Mouse (Mus musculus) kidney, embryonic 15.5 days (tissue): Measurements from ENCODE around the gene Gnb4. TPM values are rescaled to one million over a fixed set of nuclear protein-coding genes. Genes with fewer than 3 reads are reported as not detected.

Experiments
- ATAC-seq: fragments of 200-750 bp; cut with Nextera tagmentation; replicated peaks from 2 replicates; pipeline ENCODE4 v1.8.0; 2017; ENCODE audit warnings: moderate TSS enrichment; ENCODE audit not compliant: low FRiP score
- H3K27ac ChIP-seq: fragments of 300-500 bp; sonication (generic); 2 replicates; pipeline ENCODE4 v1.5.1; 2015; ENCODE audit warnings: mild to moderate bottlenecking, inconsistent platforms
- H3K27me3 ChIP-seq: fragments of 300-500 bp; sonication (generic); 2 replicates; pipeline ENCODE4 v1.6.1; 2015; ENCODE audit warnings: inconsistent platforms
- H3K36me3 ChIP-seq: fragments of 300-500 bp; sonication (generic); 2 replicates; pipeline ENCODE4 v1.6.1; 2015; ENCODE audit warnings: inconsistent platforms
- H3K4me1 ChIP-seq: fragments of 300-500 bp; sonication (generic); 2 replicates; pipeline ENCODE4 v1.6.1; 2015; ENCODE audit warnings: inconsistent platforms
- H3K4me2 ChIP-seq: fragments of 300-500 bp; sonication (generic); 2 replicates; pipeline ENCODE4 v1.6.1; 2015; ENCODE audit warnings: moderate library complexity, mild to moderate bottlenecking, inconsistent platforms
- H3K4me3 ChIP-seq: fragments of 300-500 bp; sonication (generic); replicated peaks from 2 replicates; pipeline ENCODE4 v1.5.1; 2015; ENCODE audit warnings: mild to moderate bottlenecking, inconsistent platforms
- H3K9ac ChIP-seq: fragments of 300-500 bp; sonication (generic); 2 replicates; pipeline ENCODE4 v1.6.1; 2015; ENCODE audit warnings: mild to moderate bottlenecking, inconsistent platforms
- H3K9me3 ChIP-seq: fragments of 300-500 bp; sonication (generic); replicated peaks from 2 replicates; pipeline ENCODE4 v1.6.1; 2016; ENCODE audit warnings: inconsistent platforms
- WGBS: fragments of 180-500 bp; shearing (Covaris S2); methylation state at CpG from one replicate; pipeline ENCODE4 v1.1.7; 2015; ENCODE audit warnings: mixed read lengths; 5-methylcytosine and 5-hydroxymethylcytosine counted together
- polyA plus RNA-seq: library from polyadenylated mRNA; unstranded; fragments of >200 nt; fragmentation: Nextera tagmentation; extraction: Ambion mirVana; gene quantifications from 2 replicates; pipeline ENCODE4 v1.2.1, GENCODE M21; 2015

Gnb4 gene
- polyA plus RNA-seq, 1 experiment from 2014 or later: 54.4 TPM

DNA sequence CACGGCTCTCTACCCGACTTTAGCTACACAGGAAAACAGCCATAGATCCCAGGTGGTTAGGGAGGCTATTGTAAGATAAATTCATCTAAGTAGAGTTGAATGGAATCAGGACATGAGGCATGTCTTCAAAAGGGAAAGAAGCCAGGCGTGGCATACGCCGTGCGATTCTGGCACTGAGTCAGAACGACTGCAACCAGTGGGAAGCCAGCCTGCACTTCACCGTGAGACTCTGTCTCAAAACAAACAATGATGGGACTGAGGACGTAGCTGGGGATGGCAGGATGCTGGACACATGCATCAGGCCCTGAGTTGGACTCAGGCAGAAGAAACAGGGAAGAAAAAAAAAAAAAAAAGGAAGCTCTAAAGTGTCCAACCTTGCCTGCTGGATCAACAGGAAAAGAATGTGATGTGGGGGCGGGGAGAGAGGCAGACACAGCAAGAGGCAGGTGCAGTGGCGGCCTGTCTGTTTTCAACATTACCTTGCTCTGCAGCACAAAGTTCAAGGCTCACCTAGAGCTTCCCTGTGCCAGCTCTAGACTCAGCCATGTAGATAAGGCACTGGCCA lies 4.7 kb downstream of the Gnb4 start:
- no peak overlapping the region for H3K4me2 ChIP-seq
- ATAC-seq: no peak
- 76% methylated on average over 11 of the region's 11 CpGs for WGBS

DNA sequence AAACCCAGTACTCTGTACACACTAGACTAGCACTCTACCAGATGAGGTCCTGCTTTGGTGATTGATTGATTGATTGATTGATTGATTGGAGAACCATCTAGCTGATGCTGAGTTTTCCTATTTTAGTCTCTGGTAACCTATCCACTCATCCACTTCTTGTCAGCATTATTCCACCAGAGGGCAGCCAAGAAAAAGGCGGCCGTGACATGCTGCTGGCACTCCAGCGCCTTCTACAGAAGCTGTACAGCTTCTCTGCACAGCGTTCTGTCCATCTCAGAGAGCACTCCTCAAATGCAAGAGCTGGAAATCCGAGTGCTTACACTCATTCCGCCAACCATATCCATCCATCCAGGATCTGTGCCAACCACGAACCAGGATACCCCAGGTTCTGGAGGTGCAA lies 5.8 kb downstream of the Gnb4 start:
- Histone ChIP-seq H3K27me3 (no peaks in the 10 kb centered on the region), H3K4me1 (peaks cover 11% of the 10 kb centered on the region; the same call in 1 of the 2 replicates), H3K9ac (no peak overlapping the region), H3K27ac (no peak overlapping the region), H3K4me3 (no peak overlapping the region), H3K4me2 (no peak overlapping the region), H3K9me3 (no peaks in the 10 kb centered on the region), H3K36me3 (no peaks in the 10 kb centered on the region)
- WGBS: 30% methylated on average over 7 of the region's 7 CpGs
- ATAC-seq: peak; percentile 79

More for the DNA sequence above, 4.7 kb downstream of the Gnb4 start:
- H3K4me1 ChIP-seq: peaks cover 13% of the 10 kb centered on the region
- no peak overlapping the region for H3K27ac ChIP-seq
- no peaks in the 10 kb centered on the region for H3K9me3 ChIP-seq
- no peaks in the 10 kb centered on the region for H3K27me3 ChIP-seq
- H3K4me3 ChIP-seq: no peak overlapping the region
- H3K9ac ChIP-seq: no peak overlapping the region
- no peaks in the 10 kb centered on the region for H3K36me3 ChIP-seq

DNA sequence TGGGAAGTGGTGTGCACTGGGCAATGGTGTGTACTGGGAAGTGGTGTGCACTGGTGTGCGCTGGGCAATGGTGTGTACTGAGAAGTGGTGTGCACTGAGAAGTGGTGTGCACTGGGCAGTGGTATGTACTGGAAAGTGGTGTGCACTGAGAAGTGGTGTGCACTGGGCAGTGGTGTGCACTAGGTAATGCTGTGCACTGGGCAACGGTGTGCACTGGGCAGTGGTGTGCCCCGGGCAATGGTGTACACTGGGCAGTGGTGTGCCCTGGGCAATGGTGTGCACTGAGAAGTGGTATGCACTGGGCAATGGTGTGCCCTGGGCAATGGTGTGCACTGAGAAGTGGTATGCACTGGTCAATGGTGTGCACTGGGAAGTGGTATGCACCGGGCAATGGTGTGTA lies 7.2 kb downstream of the Gnb4 start:
- no peaks in the 10 kb centered on the region for H3K27me3 ChIP-seq
- ATAC-seq: 0 out of 2 replicates have a peak, but pooled peaks have one; percentile 23
- H3K9me3 ChIP-seq: no peaks in the 10 kb centered on the region
- H3K27ac ChIP-seq: no peak overlapping the region
- H3K4me3 ChIP-seq: no peak overlapping the region
- H3K4me1 ChIP-seq: 0 out of 2 replicates have a peak, but pooled peaks cover 5% of the 10 kb centered on the region
- 91% methylated on average over 4 of the region's 4 CpGs for WGBS
- no peak overlapping the region for H3K9ac ChIP-seq
- H3K36me3 ChIP-seq: no peaks in the 10 kb centered on the region
- no peak overlapping the region for H3K4me2 ChIP-seq

DNA sequence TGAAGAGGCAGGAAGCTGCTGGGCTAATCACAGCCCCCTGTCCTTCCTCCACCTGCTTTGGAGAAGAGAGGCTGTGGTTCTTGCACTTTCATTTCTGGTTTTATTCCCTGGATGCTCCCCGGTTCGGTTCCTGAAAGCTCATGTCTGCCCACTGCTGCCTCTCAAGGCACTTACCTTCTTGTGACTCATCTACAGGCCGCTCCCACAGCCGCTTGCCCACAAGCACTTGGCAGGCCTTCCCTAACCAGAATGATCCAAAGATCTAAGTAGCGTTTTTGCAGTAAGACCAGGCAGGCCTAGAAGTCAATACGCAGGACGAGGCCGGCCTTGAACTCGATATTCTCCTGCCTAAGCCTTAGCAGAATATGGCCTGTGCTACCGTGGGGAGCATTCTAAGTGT lies 15.3 kb downstream of the Gnb4 start:
- no peak overlapping the region for H3K4me3 ChIP-seq
- H3K27me3 ChIP-seq: no peaks in the 10 kb centered on the region
- H3K4me1 ChIP-seq: no peaks in the 10 kb centered on the region
- H3K27ac ChIP-seq: no peak overlapping the region
- no peaks in the 10 kb centered on the region for H3K9me3 ChIP-seq
- 92% methylated on average over 10 of the region's 10 CpGs for WGBS
- H3K4me2 ChIP-seq: no peak overlapping the region
- no peaks in the 10 kb centered on the region for H3K36me3 ChIP-seq
- no peak for ATAC-seq
- no peak overlapping the region for H3K9ac ChIP-seq

DNA sequence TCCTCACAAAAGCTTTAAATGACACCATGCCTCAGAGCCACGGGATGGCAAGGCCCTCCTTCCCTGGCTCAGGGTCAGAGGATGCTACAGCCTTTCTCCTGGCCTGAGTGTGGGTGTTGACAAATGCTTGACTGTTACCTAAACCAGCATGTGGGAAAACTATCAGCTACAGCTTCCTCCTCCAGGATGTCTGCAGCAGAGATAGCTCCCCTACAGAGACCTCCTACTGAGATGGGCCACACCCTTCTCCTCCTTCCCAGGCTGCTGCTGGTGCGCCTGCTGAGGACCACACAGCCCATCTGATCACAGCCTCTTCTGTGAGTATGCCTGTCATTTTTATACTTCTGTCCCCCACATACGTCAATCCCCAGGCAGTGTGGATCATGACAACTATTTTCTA lies 17.1 kb downstream of the Gnb4 start:
- 57% methylated on average over 3 of the region's 3 CpGs for WGBS
- no peaks in the 10 kb centered on the region for H3K27me3 ChIP-seq
- H3K4me1 ChIP-seq: no peaks in the 10 kb centered on the region
- no peak overlapping the region for H3K9ac ChIP-seq
- H3K4me2 ChIP-seq: no peak overlapping the region
- H3K4me3 ChIP-seq: no peak overlapping the region
- ATAC-seq: no peak
- H3K36me3 ChIP-seq: no peaks in the 10 kb centered on the region
- no peak overlapping the region for H3K27ac ChIP-seq
- no peaks in the 10 kb centered on the region for H3K9me3 ChIP-seq

DNA sequence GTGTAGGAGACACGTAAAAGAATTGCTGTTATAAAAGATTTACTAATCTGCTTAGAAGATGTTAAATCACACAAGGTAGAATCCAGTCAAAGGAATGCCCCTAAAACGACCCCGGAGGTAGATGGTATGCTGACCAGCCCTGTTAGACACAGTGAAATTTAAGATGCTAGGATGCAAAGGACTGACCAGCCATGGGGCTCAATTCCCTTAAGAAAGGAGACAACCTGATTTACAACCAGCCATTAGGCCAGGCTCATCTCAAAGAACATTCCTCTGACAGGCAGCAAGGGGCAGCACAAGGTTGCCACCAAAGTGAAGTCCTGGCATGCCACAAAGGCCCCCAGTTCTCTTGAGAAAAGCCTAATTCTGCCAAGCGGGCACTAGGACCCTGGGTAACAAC lies 21.3 kb downstream of the Gnb4 start:
- Histone ChIP-seq H3K4me3 (no peak overlapping the region), H3K9me3 (no peaks in the 10 kb centered on the region), H3K4me2 (no peak overlapping the region), H3K36me3 (0 out of 2 replicates have a peak, but pooled peaks cover 10% of the 10 kb centered on the region), H3K9ac (no peak overlapping the region), H3K4me1 (no peaks in the 10 kb centered on the region), H3K27me3 (no peaks in the 10 kb centered on the region), H3K27ac (no peak overlapping the region)
- peak; percentile 74 for ATAC-seq
- WGBS: 25% methylated on average over 4 of the region's 4 CpGs

DNA sequence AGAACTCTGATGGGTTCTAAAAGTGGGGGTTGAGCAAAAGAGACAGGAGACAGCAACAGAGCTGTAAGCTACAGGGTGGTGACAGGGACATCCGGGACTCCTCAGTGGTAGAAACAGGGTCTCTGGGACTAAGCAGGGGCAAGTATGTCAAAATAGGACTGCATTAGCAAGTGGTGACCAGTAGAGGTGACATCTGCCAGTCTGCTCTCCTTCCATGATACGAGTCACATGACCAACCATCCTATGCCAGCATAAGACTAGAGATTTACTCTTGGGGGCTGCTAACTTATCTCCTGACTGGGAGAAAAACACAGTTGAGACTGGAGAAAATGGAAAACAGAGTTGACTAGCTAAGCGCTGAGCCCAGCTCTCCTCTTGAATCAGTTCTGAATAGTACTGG lies 30.1 kb downstream of the Gnb4 start:
- Histone ChIP-seq H3K36me3 (peaks cover 69% of the 10 kb centered on the region), H3K4me1 (no peaks in the 10 kb centered on the region), H3K27me3 (no peaks in the 10 kb centered on the region), H3K9me3 (no peaks in the 10 kb centered on the region), H3K9ac (no peak overlapping the region), H3K4me3 (no peak overlapping the region), H3K4me2 (no peak overlapping the region), H3K27ac (no peak overlapping the region)
- ATAC-seq: 0 out of 2 replicates have a peak, but pooled peaks have one; percentile 36
- 96% methylated on average over 3 of the region's 3 CpGs for WGBS

DNA sequence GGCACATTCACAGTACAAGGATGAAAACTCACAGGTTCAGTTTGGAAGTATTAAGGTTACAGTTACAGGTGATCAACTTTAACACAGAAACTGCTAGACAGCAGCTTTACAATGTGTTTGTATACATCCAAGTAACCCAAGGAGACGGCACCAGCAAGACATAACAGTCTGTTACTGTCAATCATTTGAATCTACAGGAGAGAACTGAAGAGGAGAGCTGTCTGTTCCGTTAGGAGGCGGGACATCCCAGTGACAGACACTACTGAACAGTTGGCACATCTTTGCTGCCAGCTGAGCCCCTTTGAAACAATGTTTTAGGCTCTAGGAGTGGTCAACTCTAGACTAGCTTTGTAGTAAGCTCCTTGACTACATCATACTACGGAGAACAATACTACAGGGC lies 32.9 kb downstream of the Gnb4 start:
- WGBS: 94% methylated on average over 4 of the region's 4 CpGs
- Histone ChIP-seq H3K4me1 (no peaks in the 10 kb centered on the region), H3K9me3 (no peaks in the 10 kb centered on the region), H3K4me2 (no peak overlapping the region), H3K27ac (no peak overlapping the region), H3K4me3 (no peak overlapping the region), H3K36me3 (peaks cover 64% of the 10 kb centered on the region), H3K27me3 (no peaks in the 10 kb centered on the region), H3K9ac (no peak overlapping the region)
- no peak for ATAC-seq

DNA sequence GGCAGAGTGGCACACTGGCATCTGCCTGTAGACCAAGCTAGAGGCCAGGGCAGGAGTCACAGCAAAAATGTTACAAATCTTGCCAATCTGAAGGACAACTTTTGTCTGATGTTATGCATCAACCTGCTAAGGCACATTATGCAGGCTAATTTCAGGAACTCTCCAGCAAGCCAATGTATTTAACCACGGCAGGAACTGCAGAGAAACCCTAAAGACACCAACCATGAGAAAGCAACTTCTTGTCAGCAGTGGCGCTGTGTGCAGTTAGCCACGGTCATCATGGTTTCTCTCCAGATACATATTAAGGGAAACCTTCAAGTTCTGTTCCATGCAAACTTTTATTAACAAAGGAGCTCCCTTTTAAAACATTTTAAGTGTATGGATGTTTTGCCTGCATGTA lies 34.5 kb downstream of the Gnb4 start:
- H3K4me2 ChIP-seq: no peak overlapping the region
- no peaks in the 10 kb centered on the region for H3K9me3 ChIP-seq
- WGBS: 88% methylated on average over 3 of the region's 3 CpGs
- no peak overlapping the region for H3K4me3 ChIP-seq
- no peak for ATAC-seq
- H3K4me1 ChIP-seq: no peaks in the 10 kb centered on the region
- H3K9ac ChIP-seq: no peak overlapping the region
- peaks cover 64% of the 10 kb centered on the region for H3K36me3 ChIP-seq
- H3K27ac ChIP-seq: no peak overlapping the region
- no peaks in the 10 kb centered on the region for H3K27me3 ChIP-seq

DNA sequence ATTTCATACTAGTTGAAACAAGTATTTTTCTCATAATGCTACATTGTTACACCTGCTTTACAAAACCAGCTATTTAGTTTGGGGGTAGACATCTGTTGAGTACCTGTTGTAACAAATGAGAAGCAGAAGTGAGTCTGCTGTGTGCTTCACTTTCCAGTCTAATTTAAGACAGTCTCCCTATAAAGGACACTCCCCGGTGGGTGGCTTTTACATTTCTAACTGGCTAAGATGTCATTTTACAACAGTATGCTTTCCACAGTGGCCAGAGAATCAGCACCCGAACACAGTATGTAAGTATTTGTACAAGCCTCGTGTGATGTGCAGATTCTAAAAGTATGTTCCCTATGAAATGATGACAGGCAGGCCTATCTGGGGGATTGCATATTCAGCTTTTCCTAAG lies 35.6 kb downstream of the Gnb4 start:
- Histone ChIP-seq H3K4me2 (no peak overlapping the region), H3K9me3 (no peaks in the 10 kb centered on the region), H3K9ac (no peak overlapping the region), H3K27me3 (no peaks in the 10 kb centered on the region), H3K36me3 (peaks cover 71% of the 10 kb centered on the region), H3K27ac (no peak overlapping the region), H3K4me3 (no peak overlapping the region), H3K4me1 (no peaks in the 10 kb centered on the region)
- no peak for ATAC-seq
- WGBS: 87% methylated on average over 3 of the region's 3 CpGs

DNA sequence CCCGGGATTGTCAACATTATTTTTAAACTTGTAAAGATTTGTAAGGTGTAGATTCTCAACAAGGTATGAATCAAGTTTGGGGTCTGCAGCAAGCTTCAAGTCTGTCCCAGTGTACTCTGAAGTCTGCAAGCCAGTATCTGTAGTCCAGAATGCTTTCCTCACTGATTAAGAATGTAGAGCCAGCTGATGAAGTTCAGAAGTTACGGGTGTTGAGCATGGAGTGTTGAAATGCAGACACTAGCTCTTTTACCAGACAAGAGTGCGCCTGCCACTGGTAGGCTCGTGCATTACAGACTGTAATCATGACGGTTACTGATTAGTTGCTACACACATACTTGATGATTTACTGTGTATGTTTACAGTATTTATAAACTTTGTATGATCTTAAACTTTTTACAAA lies 37.6 kb downstream of the Gnb4 start:
- Histone ChIP-seq H3K4me1 (no peaks in the 10 kb centered on the region), H3K4me2 (no peak overlapping the region), H3K36me3 (peaks cover 74% of the 10 kb centered on the region), H3K27me3 (no peaks in the 10 kb centered on the region), H3K9me3 (no peaks in the 10 kb centered on the region), H3K4me3 (no peak overlapping the region), H3K9ac (no peak overlapping the region), H3K27ac (no peak overlapping the region)
- WGBS: 88% methylated on average over 5 of the region's 5 CpGs
- no peak for ATAC-seq

DNA sequence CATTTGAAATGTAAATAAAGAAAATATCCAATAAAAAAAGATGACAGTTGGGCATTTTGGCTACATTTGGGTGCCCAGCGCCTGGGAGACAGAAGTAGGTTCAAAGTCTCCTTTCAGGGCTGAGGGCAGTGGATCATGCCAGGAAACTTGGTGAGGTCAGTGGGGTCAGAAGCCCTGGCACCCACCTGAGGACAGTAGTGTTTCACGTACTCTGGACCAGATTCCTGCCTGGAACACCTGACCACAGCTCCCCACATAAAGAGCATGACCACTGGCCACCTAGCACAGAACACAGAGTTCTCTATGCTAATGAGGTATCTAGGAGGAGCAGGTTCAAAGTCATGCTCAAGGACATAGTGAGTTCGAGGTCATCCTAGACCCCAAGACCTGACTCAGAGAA lies 41.2 kb downstream of the Gnb4 start:
- H3K36me3 ChIP-seq: peaks cover 74% of the 10 kb centered on the region
- no peak for ATAC-seq
- no peak overlapping the region for H3K4me3 ChIP-seq
- no peaks in the 10 kb centered on the region for H3K9me3 ChIP-seq
- no peak overlapping the region for H3K4me2 ChIP-seq
- no peak overlapping the region for H3K27ac ChIP-seq
- no peak overlapping the region for H3K9ac ChIP-seq
- WGBS: 91% methylated on average over 3 of the region's 3 CpGs
- no peaks in the 10 kb centered on the region for H3K4me1 ChIP-seq
- no peaks in the 10 kb centered on the region for H3K27me3 ChIP-seq

DNA sequence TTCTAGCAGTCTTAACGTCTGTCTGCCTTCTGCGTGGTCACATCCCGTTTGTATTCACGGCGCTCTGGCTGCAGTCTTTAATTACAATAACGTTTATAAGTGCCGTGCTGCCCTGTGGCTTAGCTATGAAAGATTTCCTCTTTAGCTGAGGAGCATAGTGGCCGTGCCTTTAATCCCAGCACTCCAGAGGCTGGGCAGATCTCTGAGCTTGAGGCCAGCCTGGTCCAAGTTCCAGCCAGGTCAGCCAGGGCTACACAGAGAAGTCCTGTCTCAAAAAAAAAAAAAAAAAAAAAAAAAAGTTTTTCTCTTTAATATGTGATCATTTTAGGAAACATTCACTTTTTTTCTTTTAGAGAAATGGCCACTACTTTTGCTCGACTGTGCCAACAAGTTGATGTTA lies 42.5 kb downstream of the Gnb4 start:
- no peak overlapping the region for H3K4me2 ChIP-seq
- peaks cover 81% of the 10 kb centered on the region for H3K36me3 ChIP-seq
- no peaks in the 10 kb centered on the region for H3K27me3 ChIP-seq
- H3K27ac ChIP-seq: no peak overlapping the region
- no peaks in the 10 kb centered on the region for H3K4me1 ChIP-seq
- no peaks in the 10 kb centered on the region for H3K9me3 ChIP-seq
- H3K9ac ChIP-seq: no peak overlapping the region
- no peak for ATAC-seq
- no peak overlapping the region for H3K4me3 ChIP-seq
- WGBS: 76% methylated on average over 9 of the region's 9 CpGs
